Mouse (Mus musculus) limb, embryonic 12.5 days (tissue): Measurements from ENCODE around the gene Tmtc1. TPM values are rescaled to one million over a fixed set of nuclear protein-coding genes. Genes with fewer than 3 reads are reported as not detected.

ENCODE experiments used
- ATAC-seq: fragments of 200-750 bp; cut with Nextera tagmentation; 2 replicates; pipeline ENCODE4 v1.8.0; 2017; ENCODE audit warnings: low read depth, moderate TSS enrichment; ENCODE audit not compliant: insufficient number of reproducible peaks, insufficient read depth, low FRiP score, low TSS enrichment
- H3K27ac ChIP-seq: fragments of 300-500 bp; sonication (generic); 2 replicates; pipeline ENCODE4 v1.5.1; 2016; ENCODE audit warnings: mild to moderate bottlenecking, moderate library complexity
- H3K27me3 ChIP-seq: fragments of 300-500 bp; sonication (generic); 2 replicates; pipeline ENCODE4 v1.6.1; 2016; ENCODE audit warnings: mild to moderate bottlenecking, moderate library complexity
- H3K36me3 ChIP-seq: fragments of 300-500 bp; sonication (generic); 2 replicates; pipeline ENCODE4 v1.6.1; 2016; ENCODE audit warnings: mild to moderate bottlenecking, moderate library complexity
- H3K4me1 ChIP-seq: fragments of 300-500 bp; sonication (generic); replicated peaks from 2 replicates; pipeline ENCODE4 v1.6.1; 2016
- H3K4me2 ChIP-seq: fragments of 300-500 bp; sonication (generic); 2 replicates; pipeline ENCODE4 v1.6.1; 2016; ENCODE audit warnings: mild to moderate bottlenecking, moderate library complexity
- H3K4me3 ChIP-seq: fragments of 300-500 bp; sonication (generic); replicated peaks from 2 replicates; pipeline ENCODE4 v1.5.1; 2016; ENCODE audit warnings: mild to moderate bottlenecking
- H3K9ac ChIP-seq: fragments of 300-500 bp; sonication (generic); replicated peaks from 2 replicates; pipeline ENCODE4 v1.6.1; 2016; ENCODE audit warnings: mild to moderate bottlenecking, moderate library complexity
- H3K9me3 ChIP-seq: fragments of 300-500 bp; sonication (generic); 2 replicates; pipeline ENCODE4 v1.6.1; 2016; ENCODE audit warnings: mild to moderate bottlenecking, moderate library complexity
- WGBS: fragments of 180-500 bp; shearing (Covaris S2); methylation state at CpG from one replicate; pipeline ENCODE4 v1.1.7; 2016; 5-methylcytosine and 5-hydroxymethylcytosine counted together
- polyA plus RNA-seq: library from polyadenylated mRNA; unstranded; fragments of >200 nt; fragmentation: Nextera tagmentation; extraction: Ambion mirVana; gene quantifications from 2 replicates; pipeline ENCODE4 v1.2.1, GENCODE M21; 2016

The Tmtc1 gene
- polyA plus RNA-seq, 1 experiment from 2014 or later: 1.8 TPM

DNA sequence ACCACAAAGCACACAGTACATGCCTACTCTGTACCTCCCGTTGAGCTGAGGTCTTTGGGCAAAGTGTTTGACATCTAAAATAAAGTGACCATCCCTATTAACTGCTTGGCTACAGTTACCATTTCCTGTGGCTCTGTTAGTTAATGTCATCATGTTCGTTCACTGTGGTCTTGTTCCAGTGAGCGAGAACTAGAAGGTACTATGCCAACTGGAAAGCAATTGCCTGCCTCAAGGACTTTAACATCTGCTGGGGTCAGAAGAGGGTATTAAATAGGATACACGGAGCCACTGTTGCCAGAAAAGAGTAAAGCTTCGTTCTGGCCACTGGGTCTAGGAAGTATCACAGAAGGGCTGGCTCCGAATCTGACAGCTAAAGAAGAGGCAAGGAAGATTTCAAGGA, 23.8 kb downstream of the Tmtc1 start:
- no peaks in the 10 kb centered on the region for H3K9me3 ChIP-seq
- H3K4me2 ChIP-seq: no peak overlapping the region
- H3K27ac ChIP-seq: no peak overlapping the region
- H3K27me3 ChIP-seq: no peaks in the 10 kb centered on the region
- ATAC-seq: no peak
- H3K4me1 ChIP-seq: no peaks in the 10 kb centered on the region
- no peak overlapping the region for H3K4me3 ChIP-seq
- no peak overlapping the region for H3K9ac ChIP-seq
- no peaks in the 10 kb centered on the region for H3K36me3 ChIP-seq
- WGBS: 77% methylated on average over 6 of the region's 6 CpGs

DNA sequence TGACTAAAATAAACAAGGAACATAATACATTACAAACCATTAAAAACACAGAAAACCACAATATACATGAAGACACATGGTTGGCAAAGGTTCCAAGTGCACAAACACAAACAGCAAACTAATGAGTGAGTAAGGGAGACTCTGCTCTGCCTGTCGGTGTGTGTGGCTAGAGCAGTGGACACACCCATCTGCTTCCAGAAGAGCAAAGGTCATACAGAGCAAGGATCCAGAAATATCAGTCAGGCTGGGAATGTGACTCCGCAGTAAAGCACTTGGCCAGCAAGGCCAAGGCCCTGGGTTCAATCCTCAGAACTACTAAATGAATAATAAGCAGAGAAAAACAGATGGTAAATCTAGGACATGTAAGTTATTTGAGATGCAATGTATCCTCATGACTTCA, 27.6 kb downstream of the Tmtc1 start:
- H3K9me3 ChIP-seq: no peaks in the 10 kb centered on the region
- no peaks in the 10 kb centered on the region for H3K36me3 ChIP-seq
- H3K4me2 ChIP-seq: no peak overlapping the region
- no peaks in the 10 kb centered on the region for H3K4me1 ChIP-seq
- H3K9ac ChIP-seq: no peak overlapping the region
- no peak for ATAC-seq
- WGBS: 64% methylated on average over 2 of the region's 2 CpGs
- no peak overlapping the region for H3K27ac ChIP-seq
- no peak overlapping the region for H3K4me3 ChIP-seq
- no peaks in the 10 kb centered on the region for H3K27me3 ChIP-seq

DNA sequence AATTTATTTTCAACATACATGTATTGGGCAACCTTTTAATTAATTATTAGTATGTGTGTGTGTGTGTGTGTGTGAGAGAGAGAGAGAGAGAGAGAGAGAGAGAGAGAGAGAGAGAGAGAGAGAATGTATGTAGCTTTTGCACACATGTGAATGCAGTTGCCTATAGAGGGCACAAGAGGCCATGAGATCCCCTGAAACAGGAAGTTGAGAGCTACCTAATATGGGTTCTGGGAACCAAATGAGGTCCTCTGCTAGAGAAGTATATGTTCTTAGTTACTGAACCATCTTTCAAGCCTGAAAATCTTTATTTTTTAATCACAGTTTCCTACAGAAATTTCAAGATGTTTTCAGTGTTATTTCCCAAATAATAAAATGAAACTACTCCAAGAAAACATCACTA, 30.6 kb downstream of the Tmtc1 start:
- no peaks in the 10 kb centered on the region for H3K9me3 ChIP-seq
- no peaks in the 10 kb centered on the region for H3K36me3 ChIP-seq
- H3K4me1 ChIP-seq: no peaks in the 10 kb centered on the region
- H3K4me3 ChIP-seq: no peak overlapping the region
- H3K27me3 ChIP-seq: no peaks in the 10 kb centered on the region
- H3K27ac ChIP-seq: no peak overlapping the region
- no peak for ATAC-seq
- H3K4me2 ChIP-seq: no peak overlapping the region
- no peak overlapping the region for H3K9ac ChIP-seq

DNA sequence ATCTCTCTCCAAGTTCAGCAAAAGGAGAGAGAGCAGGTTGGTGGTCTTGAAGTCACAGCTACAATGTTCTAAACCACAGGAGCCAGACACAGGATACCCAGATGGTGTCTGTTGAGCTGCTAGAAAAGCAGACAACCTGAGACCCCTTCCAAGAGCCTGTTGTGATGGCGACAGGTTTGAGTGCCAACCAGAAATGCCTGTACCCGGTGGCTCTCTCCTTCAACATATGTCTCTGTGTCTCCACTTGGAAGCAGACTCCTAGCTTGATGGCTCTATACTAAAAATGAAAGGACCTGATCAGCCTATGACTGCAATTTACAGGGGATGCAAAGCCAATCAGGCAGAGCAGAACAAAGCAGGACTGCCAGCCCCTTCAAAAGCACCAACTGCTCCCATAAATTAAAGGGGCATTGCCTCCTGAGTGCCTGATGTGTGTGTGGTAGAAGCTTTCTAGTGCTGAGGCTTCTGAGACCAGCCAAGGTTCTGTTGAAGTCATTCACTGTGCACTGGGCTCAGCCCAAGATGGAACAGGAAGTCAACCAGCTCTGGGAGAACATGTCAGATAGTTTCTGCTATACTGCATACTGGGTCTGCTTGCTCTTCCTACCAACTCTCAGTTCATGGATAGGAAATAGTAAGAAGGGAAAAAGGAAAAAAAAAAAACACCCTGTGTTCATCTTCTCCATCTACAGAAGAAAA, 37.2 kb downstream of the Tmtc1 start:
- H3K4me2 ChIP-seq: no peak overlapping the region
- H3K9ac ChIP-seq: no peak overlapping the region
- 74% methylated on average over 2 of the region's 2 CpGs for WGBS
- H3K4me1 ChIP-seq: no peaks in the 10 kb centered on the region
- no peaks in the 10 kb centered on the region for H3K9me3 ChIP-seq
- no peaks in the 10 kb centered on the region for H3K36me3 ChIP-seq
- H3K4me3 ChIP-seq: no peak overlapping the region
- H3K27ac ChIP-seq: no peak overlapping the region
- no peak for ATAC-seq
- H3K27me3 ChIP-seq: no peaks in the 10 kb centered on the region

DNA sequence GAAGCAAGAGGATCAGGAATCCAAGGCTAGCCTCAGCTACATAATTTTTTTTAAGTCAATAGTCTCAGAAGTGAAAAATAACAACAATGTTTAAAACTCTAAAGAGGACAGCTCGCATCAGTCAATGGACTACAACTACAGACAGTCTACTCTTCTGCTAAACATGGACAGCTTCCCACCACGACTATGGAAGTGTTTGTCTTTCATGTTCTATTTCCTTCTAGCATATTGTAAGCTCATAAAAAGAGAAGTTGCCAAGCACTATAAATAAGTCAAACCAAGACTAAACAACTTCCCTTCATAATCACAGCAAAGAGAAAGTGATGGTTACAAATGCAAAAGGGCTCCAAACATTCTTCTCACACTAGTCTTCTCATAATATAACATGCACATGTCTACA, 38.6 kb downstream of the Tmtc1 start:
- no peak overlapping the region for H3K4me3 ChIP-seq
- no peak overlapping the region for H3K9ac ChIP-seq
- no peaks in the 10 kb centered on the region for H3K4me1 ChIP-seq
- 79% methylated on average over 2 of the region's 2 CpGs for WGBS
- H3K36me3 ChIP-seq: no peaks in the 10 kb centered on the region
- no peak overlapping the region for H3K27ac ChIP-seq
- no peak overlapping the region for H3K4me2 ChIP-seq
- H3K9me3 ChIP-seq: no peaks in the 10 kb centered on the region
- ATAC-seq: no peak
- H3K27me3 ChIP-seq: no peaks in the 10 kb centered on the region

DNA sequence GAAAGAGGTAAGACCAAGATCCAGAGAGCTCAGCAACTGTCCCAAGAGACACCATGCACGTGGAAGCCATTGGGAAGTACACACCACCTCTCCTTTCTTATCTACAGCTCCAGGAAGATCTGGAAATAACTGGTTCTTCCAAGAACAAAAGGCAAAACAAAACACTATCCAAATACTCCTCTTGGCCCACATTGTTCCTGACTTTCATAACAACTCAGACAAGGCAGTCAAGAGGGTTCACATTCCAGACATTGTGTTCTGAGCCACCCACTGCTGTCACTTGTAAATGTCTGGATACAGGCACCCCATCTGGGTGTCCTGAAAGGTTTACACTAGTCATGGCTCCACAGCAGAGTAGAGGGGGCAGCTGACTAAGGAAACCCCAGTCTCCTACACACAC, 39.7 kb downstream of the Tmtc1 start:
- Histone ChIP-seq H3K4me2 (no peak overlapping the region), H3K27me3 (no peaks in the 10 kb centered on the region), H3K4me1 (no peaks in the 10 kb centered on the region), H3K9me3 (no peaks in the 10 kb centered on the region), H3K9ac (no peak overlapping the region), H3K36me3 (no peaks in the 10 kb centered on the region), H3K4me3 (no peak overlapping the region), H3K27ac (no peak overlapping the region)
- ATAC-seq: no peak
- 62% methylated on average over 1 of the region's 1 CpGs for WGBS

DNA sequence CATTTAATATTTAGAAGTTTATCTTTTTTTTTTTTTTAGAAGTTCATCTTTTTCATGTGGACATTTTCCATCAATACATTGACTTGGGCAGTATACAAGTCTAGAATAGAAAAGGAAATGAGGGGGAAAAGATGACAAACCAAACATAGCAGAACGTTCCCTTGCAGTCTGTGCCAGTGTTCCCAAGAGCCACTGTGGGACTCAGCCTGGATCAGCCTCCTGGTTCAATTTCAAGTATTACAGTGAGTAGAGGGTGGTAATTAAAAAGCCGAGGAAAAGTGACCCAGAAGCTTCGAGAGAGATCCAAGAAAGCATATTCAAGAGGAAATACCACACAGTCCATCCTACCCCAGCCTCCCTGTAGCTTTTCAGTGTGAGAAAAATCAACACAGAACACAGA, 40.4 kb downstream of the Tmtc1 start:
- no peak overlapping the region for H3K4me2 ChIP-seq
- no peaks in the 10 kb centered on the region for H3K27me3 ChIP-seq
- 64% methylated on average over 3 of the region's 3 CpGs for whole genome bisulfite sequencing
- no peaks in the 10 kb centered on the region for H3K4me1 ChIP-seq
- no peak for ATAC-seq
- H3K4me3 ChIP-seq: no peak overlapping the region
- no peaks in the 10 kb centered on the region for H3K36me3 ChIP-seq
- no peaks in the 10 kb centered on the region for H3K9me3 ChIP-seq
- no peak overlapping the region for H3K27ac ChIP-seq
- no peak overlapping the region for H3K9ac ChIP-seq

DNA sequence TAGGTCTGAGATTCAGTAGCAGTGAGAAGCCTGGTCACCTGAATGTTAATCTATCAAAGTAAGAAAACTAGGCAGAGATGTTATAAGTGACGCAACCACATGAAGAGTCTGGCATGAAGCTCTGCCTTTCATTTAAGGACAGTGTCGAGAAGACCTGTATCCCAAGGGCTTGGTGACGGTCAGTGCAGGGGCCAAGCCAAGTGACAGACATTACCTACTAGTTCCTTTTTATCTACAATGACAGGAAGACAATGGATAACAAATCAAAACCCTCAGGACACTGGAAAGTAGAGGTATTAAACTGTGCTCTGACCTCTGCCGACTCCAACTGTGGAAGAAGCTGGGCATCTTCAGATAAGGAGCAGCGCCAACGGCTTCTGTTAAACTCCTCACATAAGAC, 43.2 kb downstream of the Tmtc1 start:
- Histone ChIP-seq H3K9ac (no peak overlapping the region), H3K36me3 (no peaks in the 10 kb centered on the region), H3K27me3 (no peaks in the 10 kb centered on the region), H3K4me1 (no peaks in the 10 kb centered on the region), H3K4me2 (no peak overlapping the region), H3K9me3 (no peaks in the 10 kb centered on the region), H3K4me3 (no peak overlapping the region), H3K27ac (no peak overlapping the region)
- no peak for ATAC-seq
- WGBS: 92% methylated on average over 6 of the region's 6 CpGs

DNA sequence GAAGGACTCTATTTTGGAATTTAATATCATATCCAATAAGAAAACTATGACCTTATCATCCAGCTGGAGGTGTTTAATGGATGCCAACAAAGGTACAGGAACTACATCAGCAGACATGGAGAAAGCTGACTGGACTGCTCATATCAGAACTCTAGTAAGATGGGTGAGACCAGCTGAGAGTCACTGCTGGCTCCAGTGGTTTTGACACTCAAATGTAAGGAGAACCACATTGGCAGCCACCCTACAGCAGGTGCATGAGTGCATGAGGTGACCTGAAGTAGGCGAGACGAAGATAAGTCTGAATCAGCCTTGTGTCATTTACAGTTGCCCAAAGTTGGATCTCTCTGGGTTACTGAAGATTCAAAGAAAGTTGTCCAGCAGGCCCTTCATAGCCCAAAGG, 44.6 kb downstream of the Tmtc1 start:
- H3K27me3 ChIP-seq: no peaks in the 10 kb centered on the region
- H3K4me2 ChIP-seq: no peak overlapping the region
- H3K36me3 ChIP-seq: no peaks in the 10 kb centered on the region
- no peak overlapping the region for H3K9ac ChIP-seq
- no peak overlapping the region for H3K27ac ChIP-seq
- no peaks in the 10 kb centered on the region for H3K4me1 ChIP-seq
- no peak overlapping the region for H3K4me3 ChIP-seq
- no peak for ATAC-seq
- H3K9me3 ChIP-seq: no peaks in the 10 kb centered on the region
- WGBS: 96% methylated on average over 2 of the region's 2 CpGs

DNA sequence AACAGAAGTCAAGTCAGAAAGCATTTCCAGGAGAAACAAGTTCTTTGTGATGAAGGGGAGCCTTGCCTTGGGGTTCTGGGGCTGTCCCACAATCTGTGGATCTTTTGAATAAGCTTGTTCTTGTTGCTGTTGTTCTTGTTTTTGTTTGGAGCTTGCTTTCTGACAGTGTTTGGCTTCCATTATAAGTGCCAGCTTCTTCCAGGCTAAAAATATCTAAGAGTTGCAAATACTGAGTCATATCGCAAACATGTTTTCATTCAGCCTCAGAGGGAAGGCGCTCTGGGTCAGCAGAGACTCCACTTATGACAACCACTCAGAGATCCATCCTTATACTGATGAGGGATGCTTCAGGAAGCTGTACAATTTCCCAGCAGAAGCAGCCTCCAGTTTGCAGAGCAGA, 45.3 kb downstream of the Tmtc1 start:
- no peak for ATAC-seq
- Histone ChIP-seq H3K27ac (no peak overlapping the region), H3K36me3 (no peaks in the 10 kb centered on the region), H3K27me3 (no peaks in the 10 kb centered on the region), H3K4me2 (no peak overlapping the region), H3K4me1 (no peaks in the 10 kb centered on the region), H3K4me3 (no peak overlapping the region), H3K9me3 (no peaks in the 10 kb centered on the region), H3K9ac (no peak overlapping the region)
- WGBS: 98% methylated on average over 2 of the region's 2 CpGs

DNA sequence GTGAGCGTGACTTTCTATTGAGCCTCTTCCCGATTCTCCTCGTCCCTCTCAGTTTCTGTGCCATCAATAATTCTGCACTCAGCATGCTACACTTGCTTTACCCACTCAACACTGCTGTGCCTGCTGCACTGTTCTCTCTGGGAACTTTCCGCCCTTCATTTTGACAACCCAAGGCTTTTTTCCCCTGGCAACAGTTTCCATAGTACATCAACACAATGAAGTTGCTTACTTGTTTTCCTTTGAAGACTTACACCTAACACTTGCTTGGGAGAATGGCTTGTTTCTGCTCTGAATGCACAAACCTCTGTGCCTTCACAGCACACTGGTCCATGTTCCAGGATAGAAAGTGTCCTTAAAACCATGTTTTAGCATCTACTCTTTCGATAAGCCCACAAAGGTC, 46.9 kb downstream of the Tmtc1 start:
- no peak overlapping the region for H3K27ac ChIP-seq
- H3K4me2 ChIP-seq: no peak overlapping the region
- no peak for ATAC-seq
- no peaks in the 10 kb centered on the region for H3K9me3 ChIP-seq
- WGBS: 91% methylated on average over 5 of the region's 5 CpGs
- H3K27me3 ChIP-seq: no peaks in the 10 kb centered on the region
- no peak overlapping the region for H3K4me3 ChIP-seq
- no peaks in the 10 kb centered on the region for H3K36me3 ChIP-seq
- no peak overlapping the region for H3K9ac ChIP-seq
- H3K4me1 ChIP-seq: no peaks in the 10 kb centered on the region

DNA sequence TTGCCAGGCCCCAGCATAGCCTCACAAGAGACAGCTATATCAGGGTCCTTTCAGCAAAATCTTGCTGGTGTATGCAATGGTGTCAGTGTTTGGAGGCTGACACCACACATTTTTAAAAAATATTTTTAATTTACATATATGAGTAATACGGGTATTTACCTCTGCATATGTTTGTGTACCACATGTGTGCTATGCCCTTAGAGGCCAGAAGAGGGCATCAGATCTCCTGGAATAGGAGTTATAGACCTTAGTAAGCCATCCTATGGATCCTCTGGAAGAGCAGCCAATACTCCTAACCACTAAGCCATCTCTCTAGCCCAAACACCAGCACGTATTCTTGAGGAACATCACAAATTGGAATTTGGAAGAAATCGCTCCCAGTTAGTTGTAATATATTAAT, 48.9 kb downstream of the Tmtc1 start:
- no peak overlapping the region for H3K4me2 ChIP-seq
- no peak overlapping the region for H3K9ac ChIP-seq
- H3K36me3 ChIP-seq: no peaks in the 10 kb centered on the region
- H3K9me3 ChIP-seq: no peaks in the 10 kb centered on the region
- H3K27me3 ChIP-seq: no peaks in the 10 kb centered on the region
- no peak overlapping the region for H3K27ac ChIP-seq
- peaks cover 8% of the 10 kb centered on the region for H3K4me1 ChIP-seq
- ATAC-seq: no peak
- 84% methylated on average over 3 of the region's 3 CpGs for WGBS
- H3K4me3 ChIP-seq: no peak overlapping the region
